Mouse (Mus musculus): ENCODE measurements around the gene Olfr71.
A peak's percentile ranks its signal among the peaks of the same experiment; 100 is the strongest.

The Olfr71 gene

DNA sequence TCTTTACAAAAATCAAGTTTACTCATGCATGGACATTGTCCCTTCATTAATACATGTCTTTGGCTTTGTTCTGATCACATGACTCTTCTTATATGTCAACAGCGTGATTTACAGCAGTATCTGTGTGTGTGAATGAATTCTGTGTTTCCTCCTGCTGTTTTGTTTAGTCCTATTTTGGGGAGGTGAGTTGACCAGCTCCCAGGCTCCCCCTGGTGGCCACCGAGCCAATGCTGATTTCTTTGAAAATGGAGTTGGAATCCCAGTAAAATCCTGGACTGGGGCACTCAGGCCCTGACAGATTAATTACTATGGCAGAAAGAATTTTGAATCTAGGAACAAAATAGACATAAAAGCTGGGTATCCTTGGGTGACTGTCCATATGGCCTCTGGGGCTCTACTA lies 1.8 kb upstream of the Olfr71 start:
- DNase-seq = peak; percentile 63

DNA sequence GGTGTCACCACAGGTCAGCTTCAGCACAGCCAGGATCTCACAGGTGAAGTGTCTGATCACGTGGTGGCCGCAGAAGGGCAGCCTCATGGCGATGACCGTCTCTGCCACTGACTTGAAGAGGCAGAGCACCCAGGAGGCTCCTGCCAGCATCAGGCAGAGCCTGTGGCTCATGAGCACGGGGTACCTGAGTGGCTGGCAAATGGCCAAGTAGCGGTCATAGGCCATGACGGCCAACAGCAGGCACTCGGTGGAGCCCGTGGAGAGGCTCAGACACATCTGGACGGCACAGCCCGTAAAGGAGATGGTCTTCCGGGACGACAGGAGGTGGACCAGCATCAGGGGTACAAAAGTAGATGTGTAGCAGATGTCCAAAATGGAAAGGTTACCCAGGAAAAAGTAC lies 4.1 kb downstream of the Olfr71 start:
- no peak for DNase-seq

DNA sequence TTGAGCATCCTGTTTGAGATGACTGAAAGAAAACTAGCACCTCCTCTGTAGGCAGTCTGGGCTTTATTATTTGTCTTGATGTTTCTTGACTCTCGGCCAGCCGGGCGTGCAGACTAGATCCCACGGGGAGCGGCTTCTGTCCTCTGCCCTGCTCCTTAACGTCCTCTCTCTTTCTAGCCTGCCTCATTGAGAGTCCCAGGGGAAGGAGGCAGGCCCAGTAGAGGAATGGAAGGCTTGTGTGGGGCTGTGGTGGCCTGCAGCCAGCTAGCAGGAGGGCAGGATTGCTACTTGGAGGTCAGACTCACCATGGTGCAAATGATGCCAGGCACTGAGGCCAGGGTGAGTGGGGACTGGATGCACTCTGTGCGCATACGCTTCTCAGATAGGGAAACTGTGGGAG lies 6.2 kb downstream of the Olfr71 start:
- DNase-seq = no peak

DNA sequence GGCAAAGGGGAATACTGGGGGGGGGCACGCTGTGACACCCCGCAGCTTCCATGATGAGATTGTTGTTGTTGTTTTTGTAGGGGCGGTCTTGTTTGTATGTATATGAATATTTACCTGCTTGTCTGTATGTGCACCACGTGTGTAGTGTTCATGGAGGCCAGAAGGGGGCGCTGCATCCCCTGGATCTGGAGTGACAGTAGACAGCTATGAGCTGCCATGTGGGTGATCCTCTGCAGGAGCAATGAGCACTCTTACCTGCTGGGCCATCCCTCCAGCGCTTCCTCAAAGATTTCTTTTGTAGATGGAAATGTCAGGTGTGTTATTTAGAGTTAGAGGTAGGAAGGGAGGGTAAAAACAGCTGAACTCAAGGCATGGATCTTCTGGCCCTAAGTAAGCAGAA lies 6.6 kb downstream of the Olfr71 start:
- no peak for DNase-seq

DNA sequence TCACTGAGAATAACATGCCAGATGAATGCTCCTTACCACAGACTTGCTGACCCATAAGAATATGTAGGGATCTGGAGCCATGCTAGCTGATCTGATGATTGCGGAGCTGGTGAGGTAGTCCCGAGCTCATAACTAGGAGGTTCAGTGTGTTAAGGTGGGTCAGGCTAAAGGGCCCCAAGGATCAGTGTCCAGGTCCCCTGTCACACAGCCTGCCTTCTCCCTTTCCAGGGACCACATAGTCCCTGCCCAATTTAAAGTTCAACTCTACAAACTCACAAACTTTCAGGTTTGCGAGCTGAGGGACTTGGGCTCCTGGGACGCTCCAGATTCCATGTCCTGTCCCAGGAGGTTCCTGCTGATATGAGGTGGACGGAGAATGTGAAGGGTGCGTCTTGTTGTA lies 9.3 kb downstream of the Olfr71 start, which contains the start of gene Olfr70:
Gene Olfr70, minus strand, starts transcription at position 101 of the 400 bp plus-strand sequence.
- no peak for DNase-seq

DNA sequence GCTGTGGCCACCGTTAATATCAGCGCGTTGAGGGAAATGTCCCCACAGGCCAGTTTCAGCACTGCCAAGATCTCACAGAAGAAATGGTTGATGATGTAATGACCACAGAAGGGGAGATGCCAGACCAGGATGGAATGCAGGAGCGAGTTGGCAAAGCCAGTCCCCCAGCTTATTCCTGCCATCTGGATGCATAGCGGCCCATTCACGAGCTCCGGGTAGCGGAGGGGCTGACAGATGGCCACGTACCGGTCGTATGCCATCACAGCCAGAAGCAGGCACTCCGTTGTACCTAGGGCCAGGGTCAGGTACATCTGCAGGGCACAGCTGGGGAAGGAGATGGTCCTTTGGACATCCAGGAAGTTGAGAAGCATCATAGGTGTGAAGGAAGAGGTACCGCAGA lies 13.5 kb downstream of the Olfr71 start:
- peak; percentile 63 for DNase-seq

DNA sequence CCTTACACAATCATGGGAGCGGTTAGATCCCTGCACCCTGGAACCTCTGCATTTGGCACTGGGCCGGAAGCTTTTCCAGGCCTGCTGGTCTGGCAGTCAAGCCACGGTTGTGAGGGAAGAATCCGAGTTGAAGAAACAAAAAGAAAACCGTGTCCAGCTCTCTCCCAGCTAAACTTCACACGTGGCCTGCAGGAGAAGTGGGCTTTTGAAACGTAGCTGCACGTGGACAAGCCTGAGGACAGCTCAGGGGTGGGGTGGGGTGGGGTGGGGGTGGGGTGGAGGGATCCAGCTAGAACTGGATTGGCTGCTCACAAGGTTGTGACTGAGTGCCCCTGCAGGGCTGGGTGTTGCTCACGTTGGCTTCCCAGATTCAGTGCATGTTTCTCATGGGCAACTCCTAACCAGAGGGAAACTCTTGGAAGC lies 14.8 kb downstream of the Olfr71 start:
- no peak for DNase-seq

DNA sequence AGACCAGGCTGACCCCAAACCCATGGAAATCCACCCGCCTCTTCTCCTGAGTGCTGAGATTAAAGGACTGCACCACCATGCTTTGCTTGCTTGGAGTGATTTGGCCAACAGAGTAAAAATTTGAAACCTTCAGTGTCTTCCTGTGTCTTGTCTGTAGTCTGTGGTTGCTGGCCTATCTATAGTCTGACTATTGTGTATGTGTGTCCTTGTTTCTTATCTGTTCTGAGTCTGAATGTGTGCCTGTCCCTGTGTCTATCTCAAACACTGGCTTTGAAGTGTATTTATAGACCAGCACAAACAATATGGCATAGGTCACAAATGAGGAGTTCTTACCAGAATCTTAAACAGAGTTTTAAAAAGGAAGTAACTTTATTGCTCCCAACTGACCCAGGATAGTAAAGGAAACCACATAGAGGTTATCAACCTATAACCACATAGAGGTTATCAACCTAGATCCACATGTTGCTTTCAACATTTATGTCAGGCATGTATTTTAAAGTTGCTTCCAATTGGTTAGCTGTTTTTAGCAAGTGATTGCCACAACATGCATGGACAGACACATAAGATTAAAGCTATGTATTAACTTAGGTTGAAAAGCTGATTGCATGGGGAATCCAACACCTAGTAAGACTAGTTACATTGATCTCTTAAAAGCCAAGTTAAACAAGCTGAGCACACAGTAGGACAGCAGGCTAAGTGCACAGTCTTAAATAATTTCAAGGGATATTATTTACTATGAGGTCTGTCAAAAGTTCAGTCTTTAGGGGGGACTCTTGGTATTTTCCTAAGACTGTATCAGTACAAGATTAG lies 15.4 kb downstream of the Olfr71 start:
- DNase-seq = no peak

DNA sequence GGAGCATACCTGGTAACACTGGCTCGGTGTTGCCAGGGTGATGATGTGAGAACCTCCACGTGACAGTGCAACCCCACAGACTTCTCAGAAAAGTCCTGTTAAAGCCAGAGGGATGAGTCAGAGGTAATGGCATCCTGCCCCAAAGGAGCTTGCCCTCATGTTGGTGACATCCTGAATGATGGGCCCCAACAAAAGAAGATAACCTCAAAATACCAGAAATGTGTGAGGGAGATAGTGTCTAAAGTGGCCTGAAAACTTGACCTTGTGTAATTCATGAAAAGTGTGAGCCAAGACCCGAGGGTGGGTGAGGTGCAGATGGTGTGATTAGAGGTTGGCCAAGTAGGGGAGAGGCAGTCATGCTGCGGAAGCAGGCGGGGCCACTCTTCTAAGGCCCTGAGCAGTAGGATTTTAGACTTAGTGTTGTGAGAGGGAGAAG lies 16.2 kb downstream of the Olfr71 start:
- no peak for DNase-seq

DNA sequence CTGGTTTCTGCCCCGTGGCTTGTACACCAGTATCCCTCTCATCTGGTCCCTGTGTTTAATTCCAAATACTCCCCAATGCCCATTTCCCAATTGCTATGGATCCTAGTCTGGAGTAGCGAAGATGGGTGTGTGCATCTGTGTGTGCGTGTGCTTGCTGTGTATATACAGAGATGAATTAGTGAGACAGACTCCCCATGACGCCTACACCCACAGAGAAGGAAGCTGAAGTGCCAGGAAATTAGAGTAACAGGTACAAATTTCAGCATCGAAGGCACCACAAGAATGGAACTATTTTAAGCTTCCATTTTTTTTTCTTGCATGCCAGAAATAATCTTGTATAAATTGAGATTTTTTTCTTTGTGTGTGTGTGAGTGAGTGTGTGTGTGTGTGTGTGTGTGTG lies 19.0 kb downstream of the Olfr71 start:
- DNase-seq = no peak

DNA sequence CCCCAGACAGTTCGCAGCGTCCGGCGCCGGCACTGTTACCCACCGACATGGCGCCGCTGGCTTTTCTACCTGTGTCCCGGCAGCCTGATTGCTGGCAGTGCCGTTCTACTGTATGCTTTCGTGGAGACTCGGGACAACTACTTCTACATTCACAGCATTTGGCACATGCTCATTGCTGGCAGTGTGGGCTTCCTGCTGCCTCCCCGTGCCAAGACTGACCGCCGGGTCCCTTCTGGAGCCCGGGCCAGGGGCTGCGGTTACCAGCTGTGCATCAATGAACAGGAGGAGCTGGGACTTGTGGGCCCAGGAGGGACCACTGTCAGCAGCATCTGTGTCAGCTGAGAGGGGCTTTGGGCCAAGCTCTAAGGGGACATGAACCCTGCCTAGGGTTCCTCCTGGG lies 20.0 kb downstream of the Olfr71 start:
- DNase-seq = no peak

DNA sequence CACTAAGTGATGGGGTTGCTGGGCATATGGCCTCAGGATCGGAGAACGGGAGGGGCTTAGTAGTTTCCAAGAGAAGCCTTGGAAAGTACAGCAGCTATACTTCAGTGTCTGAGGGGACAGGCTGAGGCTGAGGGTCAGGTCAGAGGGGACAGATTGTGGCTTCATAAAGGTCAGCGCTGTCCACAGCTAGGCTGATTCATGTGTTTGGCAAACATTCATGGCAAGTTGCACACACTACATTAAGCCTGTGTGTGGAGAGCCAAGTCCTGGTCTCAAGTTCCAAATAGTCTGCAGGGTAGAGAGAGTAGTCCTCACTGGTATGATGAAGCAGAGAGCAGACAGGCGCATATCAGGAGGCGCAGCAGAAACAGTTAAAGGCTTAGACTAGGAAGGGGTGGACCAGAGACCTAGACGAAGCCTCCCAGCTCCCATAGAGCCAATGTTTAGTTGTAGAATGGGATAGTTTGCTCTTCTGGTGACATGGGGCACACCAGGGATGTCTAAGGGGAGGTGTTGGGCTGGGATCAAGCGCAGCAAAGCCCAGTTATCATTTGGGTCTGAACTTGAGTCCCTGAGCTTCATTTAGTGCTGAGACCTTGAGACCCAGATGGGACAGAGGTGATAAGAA lies 30.5 kb downstream of the Olfr71 start:
- no peak for DNase-seq

DNA sequence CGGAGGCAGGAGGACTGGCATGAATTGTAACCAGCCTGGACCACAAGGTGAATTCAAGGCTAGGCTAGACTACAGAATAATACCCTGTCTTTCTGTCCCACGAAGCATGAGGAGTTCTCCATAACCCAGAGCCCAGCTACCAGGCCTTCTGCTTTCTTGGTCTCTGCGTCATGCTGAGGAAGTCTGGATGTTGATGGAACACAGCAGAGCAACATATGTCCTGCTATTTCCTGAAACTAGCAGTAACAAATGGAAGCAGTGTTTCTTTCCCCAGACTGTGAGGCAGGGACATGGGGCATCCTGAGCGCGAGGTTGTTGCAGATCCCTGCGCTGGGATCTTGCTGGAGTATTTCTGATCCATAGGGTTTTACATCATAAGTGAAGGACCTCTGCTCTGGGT lies 31.5 kb downstream of the Olfr71 start:
- DNase-seq = no peak

DNA sequence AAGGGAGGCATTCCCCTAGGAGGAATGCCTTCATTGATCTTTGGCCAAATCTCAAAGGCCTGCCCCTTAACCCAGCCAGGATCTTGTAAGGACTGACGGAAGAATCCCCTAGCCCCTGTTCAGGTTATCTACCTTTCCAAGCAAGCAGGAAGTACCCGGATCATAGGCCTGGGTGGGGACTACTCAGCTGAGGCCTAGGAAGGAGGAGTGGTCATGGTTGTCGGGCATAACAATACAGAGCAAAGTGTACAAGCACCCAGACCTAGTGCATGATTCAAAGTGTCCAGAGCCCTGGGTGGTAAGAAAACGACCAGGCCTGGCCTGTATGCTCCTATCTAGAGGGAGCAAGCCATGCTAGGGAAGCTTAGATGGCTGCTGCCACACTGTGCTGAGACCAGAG lies 34.4 kb downstream of the Olfr71 start:
- DNase-seq = no peak

DNA sequence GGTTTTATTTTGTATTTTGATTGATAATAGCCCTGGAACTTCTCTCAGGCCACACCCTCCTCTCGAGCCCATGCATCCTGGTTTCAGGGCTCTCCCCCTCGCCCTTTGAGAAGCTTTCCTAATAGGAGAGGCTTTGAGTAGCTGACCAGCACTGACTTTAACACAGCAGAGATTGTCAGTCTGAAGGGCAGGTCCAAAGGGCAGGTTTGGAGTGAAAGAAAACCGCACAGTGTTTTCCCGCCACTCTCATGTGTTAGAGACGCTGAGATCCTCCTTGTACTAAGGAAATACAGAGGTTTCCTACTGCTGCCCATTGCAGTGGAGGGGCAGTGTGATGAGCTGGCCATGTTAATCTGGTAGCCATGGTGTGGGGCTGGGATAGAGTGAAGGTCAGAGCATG lies 35.1 kb downstream of the Olfr71 start:
- DNase-seq = no peak

DNA sequence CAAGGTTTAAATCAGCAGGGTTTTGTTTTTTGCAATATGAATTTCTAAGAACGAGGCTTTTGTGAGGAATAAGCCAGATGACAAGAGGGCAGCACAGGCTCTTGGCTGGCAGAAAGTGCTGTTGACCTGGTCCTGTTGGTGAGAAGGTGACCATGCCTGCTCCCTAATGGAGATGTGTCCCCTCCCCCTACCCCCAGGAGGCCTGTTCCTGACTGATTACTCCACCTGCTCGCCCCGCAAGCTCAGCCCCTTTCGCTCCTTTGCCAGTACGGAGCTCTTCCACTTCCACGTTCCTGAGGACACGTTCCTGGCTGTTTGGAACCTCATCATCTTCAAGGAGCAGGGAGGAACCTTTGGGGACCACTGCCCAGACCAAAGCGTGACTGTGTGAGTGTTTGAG lies 36.4 kb downstream of the Olfr71 start:
- no peak for DNase-seq

DNA sequence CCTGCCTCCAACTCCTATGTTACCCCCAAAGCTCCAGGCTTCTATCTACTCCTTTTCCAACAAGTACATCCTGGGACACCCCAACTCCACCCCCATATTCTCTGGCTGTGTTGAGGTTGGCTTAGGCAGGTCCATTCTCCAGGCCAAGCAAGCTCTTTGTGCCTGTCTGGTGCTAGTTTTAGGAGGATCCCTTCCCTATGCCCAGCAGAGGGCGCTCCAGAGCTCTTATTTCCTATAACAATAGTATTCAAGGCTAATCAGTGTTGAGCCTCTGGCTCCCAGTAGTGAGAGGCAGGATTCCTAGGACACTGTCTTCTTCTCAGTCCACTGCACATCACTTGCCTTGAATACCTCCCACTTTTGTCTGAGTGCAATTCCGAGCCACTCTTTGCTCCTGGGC lies 38.0 kb downstream of the Olfr71 start:
- DNase-seq = peak; percentile 85

DNA sequence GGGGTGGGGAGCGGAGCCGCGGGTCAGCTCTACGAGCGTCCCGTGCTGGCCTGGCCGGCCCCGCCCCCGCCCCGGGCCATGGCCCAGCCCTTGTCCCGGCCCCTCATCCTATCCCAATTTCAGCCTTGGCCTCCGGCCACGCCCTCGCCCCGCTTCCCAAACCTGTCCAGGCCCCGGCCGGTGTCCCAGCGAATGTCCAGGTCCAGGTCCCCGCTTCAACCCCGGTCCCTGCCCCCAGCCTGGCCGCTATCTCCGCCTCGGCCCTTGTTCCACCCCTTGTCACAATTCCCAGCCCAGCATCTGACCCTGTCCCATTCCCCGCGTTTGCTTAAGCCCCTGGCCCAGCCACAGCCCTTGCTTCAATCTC lies 40.6 kb downstream of the Olfr71 start:
- peak; percentile 82 for DNase-seq

DNA sequence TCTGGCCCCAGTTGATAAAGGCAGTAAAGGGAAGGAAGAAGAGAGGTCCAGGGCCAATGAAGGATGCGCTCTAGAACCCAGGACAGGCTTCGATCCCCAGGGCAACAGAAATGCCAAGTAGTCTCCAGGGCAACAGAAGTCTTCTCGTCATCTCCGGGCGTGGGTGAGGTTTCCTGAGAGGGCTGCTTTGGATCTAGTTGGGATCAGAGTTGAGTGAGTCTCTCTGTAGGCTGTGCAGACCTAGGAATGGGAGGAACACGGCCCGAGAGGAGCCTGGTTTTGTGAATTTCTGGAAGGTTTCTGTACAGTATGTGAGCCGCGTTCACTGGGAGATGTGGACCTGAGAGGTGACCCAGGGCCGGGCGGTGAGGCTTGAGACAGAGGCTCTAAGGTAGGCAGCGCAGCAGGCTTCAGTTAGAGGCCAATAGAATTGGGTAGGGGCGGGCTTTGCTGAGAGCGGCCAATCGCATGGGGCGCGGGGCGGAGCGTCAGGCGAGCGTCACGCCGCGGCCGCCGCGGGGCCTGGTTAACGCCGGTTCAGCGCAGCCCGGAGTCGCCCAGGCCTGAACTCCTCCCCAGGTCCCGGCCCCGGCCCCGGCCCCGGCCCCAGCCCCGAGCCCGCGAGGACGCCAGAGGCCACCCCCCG lies 41.1 kb downstream of the Olfr71 start, which contains the start of the genes Tmem8b and Fam221b:
Gene Tmem8b, plus strand, starts transcription at position 190 of the 646 bp plus-strand sequence.
Gene Fam221b, minus strand, starts transcription at position 364 of the 646 bp plus-strand sequence.
- peak; percentile 93 for DNase-seq

DNA sequence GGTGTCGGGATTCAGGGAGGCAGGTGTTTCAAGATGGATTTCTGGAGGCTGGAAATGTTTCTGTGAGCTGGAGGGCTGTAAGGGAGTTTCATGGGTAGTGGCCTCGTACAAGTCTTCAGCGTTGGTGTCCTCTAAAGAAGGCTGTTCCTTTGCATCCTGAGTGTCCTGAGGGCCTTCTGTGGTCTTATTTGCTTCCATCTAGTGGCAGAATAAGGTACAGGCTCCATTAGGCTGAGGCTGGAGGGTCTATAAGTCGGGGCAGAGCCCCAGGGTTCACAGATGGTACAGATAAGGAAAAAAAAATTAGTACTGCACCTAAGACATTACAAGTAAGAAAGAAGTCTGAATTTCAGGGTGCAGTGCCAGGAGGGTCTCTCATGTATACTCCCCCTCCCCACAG lies 43.6 kb downstream of the Olfr71 start:
- DNase-seq = no peak

DNA sequence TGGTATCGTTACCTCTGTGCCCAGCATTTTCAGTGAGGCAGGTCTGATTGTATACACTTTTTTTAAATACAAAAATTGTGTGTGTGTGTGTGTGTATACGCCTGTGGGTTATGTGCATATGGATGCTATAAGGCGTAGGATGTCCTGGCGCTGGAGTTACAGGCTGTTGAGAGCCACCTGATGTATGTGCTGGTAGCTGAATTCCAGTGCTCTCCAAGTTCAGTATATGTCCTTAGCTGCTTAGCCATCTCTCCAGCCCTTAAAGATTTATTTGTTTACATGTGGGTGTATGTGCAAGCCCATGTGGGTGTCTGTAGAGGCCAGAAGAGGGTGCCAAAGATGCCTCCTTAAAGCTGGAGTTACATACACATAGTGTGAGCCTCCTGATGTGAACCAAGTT lies 52.9 kb downstream of the Olfr71 start:
- DNase-seq = peak; percentile 41

DNA sequence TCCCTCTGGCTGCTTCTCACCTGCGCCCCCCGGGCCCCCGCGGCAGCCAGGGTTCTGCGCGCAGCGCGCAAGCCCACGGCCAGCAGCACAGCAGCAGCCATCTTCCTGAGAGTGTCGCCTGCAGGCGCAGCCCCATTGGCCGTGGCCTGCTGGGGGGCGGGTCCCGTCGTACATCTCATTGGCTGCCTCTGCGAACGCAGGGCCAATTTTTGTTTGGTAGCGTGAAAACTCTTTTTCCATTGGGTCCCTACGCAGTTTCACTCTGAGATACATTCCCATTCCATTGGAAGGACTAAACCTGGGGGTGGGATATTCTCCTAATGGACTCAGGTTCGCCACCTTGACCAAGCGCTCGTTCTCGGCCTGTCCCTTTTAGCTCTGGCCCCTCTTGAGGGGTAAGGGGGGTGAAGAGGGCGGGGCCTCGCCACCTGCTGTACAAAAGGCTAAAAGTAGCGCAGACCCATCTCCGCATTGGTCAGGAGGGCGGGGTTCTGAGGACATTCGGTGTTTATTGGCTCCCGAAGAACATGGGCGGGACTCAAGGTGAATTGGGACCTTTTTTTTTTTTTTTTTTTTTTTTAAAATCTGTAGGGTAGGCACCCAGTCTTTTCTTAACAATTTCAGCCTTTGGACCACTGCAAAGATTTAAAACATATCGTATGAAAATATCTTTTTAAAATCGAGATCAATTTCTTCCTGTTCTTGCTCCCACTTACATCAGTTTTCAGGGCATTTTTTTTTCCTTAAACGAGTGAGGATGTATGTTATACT lies 53.5 kb downstream of the Olfr71 start, which contains the start of gene Hint2:
Gene Hint2, minus strand, starts transcription at position 128 of the 771 bp plus-strand sequence.
- DNase-seq = peak; percentile 100

Data from cerebellum, adult 11-12 months (tissue).